ENCODE assay signal across 1 mouse cellular context in the genomic region with DNA sequence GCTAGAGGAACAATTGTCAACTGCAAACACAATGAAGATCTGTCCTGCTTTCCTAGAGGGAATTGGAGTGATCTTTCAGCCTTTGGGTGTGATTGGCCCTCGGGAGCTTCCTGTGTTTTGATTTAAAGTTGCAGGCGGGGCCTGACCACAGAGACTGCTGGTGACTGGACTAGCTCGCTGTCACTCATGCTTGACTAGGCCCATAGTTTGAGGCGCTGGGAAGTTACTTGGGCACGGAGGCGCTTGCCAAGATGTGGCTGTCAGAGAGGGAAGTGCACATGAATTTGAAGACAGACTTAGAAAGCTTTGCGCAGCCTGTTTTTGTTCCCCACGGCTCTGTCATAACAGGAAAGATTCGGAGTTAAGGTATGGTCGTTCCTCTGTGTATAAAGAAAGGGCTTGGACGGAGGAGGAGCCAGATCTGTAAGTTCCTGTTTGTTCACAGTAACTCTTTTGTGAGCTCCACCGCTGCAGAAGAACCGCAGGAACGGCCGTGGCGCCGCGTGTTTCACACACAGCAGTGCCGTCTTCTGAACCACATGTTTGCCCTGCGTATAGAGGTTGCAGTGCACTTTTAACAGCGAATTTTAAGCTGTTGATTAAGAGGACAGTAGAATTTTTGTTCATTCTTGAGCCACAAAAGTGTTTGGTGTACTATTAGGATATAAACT.
TF ChIP-seq lines count a peak whose summit lies in the region.

No protein-coding gene starts in this region.

TF ChIP-seq in CH12.LX, 34 proteins besides CTCF, POLR2A, EP300 and RAD21:
- TF ChIP-seq ELF1 (IDR thresholded peaks at IDR 0.05; ENCODE audit: low read depth, low read length), result peak; percentile 82
- TF ChIP-seq ZNF384 (IDR thresholded peaks at IDR 0.05; ENCODE audit: low read depth, low read length), result no peak
- TF ChIP-seq E2F4 (IDR thresholded peaks at IDR 0.05; ENCODE audit: insufficient replicate concordance, low read depth, low read length), result no peak
- TF ChIP-seq MEF2A (IDR thresholded peaks at IDR 0.05; ENCODE audit: borderline replicate concordance, low read depth, low read length), result no peak
- peak; percentile 76 for TF ChIP-seq TBP (conservative IDR thresholded peaks at IDR 0.05; ENCODE audit: low read depth, low read length)
- TF ChIP-seq MXI1 (IDR thresholded peaks at IDR 0.05; ENCODE audit: low read depth, low read length), result peak; percentile 94
- TF ChIP-seq TCF12 (IDR thresholded peaks at IDR 0.05; ENCODE audit: low read depth, low read length), result peak; percentile 43; the same call in 1 of the 2 replicates
- TF ChIP-seq CHD2 (IDR thresholded peaks at IDR 0.05; ENCODE audit: low read length), result peak; percentile 60
- peak; percentile 82; the same call in 1 of the 2 replicates for TF ChIP-seq POLR2AphosphoS2 (IDR thresholded peaks at IDR 0.05; ENCODE audit: low read depth, low read length)
- TF ChIP-seq MAZ (IDR thresholded peaks at IDR 0.05; ENCODE audit: low read depth, low read length), result no peak
- TF ChIP-seq CHD1 (IDR thresholded peaks at IDR 0.05; ENCODE audit: low read depth, low read length), result no peak
- no peak for TF ChIP-seq USF1 (IDR thresholded peaks at IDR 0.05; ENCODE audit: low read depth, low read length)
- TF ChIP-seq MAFK (IDR thresholded peaks at IDR 0.05; ENCODE audit: insufficient replicate concordance, low read length), result no peak
- TF ChIP-seq NELFE (IDR thresholded peaks at IDR 0.05; ENCODE audit: low read depth, low read length), result peak; percentile 61; the same call in 1 of the 2 replicates
- no peak for TF ChIP-seq NRF1 (IDR thresholded peaks at IDR 0.05; ENCODE audit: low read depth, low read length)
- peak; percentile 80 for TF ChIP-seq MYC (IDR thresholded peaks at IDR 0.05; ENCODE audit: low read depth, low read length)
- no peak for TF ChIP-seq ZC3H11A (IDR thresholded peaks at IDR 0.05; ENCODE audit: low read depth, low read length)
- no peak for TF ChIP-seq PAX5 (IDR thresholded peaks at IDR 0.05; ENCODE audit: low read length)
- no peak for TF ChIP-seq USF2 (conservative IDR thresholded peaks at IDR 0.05; ENCODE audit: low read depth, low read length)
- TF ChIP-seq JUN (IDR thresholded peaks at IDR 0.05; ENCODE audit: insufficient read depth, low read depth, low read length), result no peak
- TF ChIP-seq ZKSCAN1 (IDR thresholded peaks at IDR 0.05; ENCODE audit: borderline replicate concordance, low read depth, low read length), result no peak
- TF ChIP-seq GABPA (IDR thresholded peaks at IDR 0.05; ENCODE audit: insufficient replicate concordance, low read depth, low read length), result no peak
- TF ChIP-seq SMC3 (IDR thresholded peaks at IDR 0.05; ENCODE audit: low read depth, low read length), result no peak
- TF ChIP-seq KAT2A (IDR thresholded peaks at IDR 0.05; ENCODE audit: insufficient replicate concordance, low read length), result no peak
- TF ChIP-seq RCOR1 (conservative IDR thresholded peaks at IDR 0.05; ENCODE audit: low read depth, low read length), result no peak
- no peak for TF ChIP-seq BHLHE40 (IDR thresholded peaks at IDR 0.05; ENCODE audit: low read depth, low read length)
- TF ChIP-seq HCFC1 (IDR thresholded peaks at IDR 0.05; ENCODE audit: low read depth, low read length), result peak; percentile 51
- no peak for TF ChIP-seq UBTF (IDR thresholded peaks at IDR 0.05; ENCODE audit: low read depth, low read length)
- no peak for TF ChIP-seq JUND (conservative IDR thresholded peaks at IDR 0.05; ENCODE audit: low read depth, low read length)
- TF ChIP-seq SIN3A (IDR thresholded peaks at IDR 0.05; ENCODE audit: low read length), result peak; percentile 87
- no peak for TF ChIP-seq ETS1 (conservative IDR thresholded peaks at IDR 0.05; ENCODE audit: low read depth, low read length)
- peak; percentile 56 for TF ChIP-seq ZMIZ1 (IDR thresholded peaks at IDR 0.05; ENCODE audit: low read depth, low read length)
- peak; percentile 86 for TF ChIP-seq MAX (IDR thresholded peaks at IDR 0.05; ENCODE audit: low read length)
- TF ChIP-seq IRF4 (IDR thresholded peaks at IDR 0.05; ENCODE audit: low read depth, low read length), result no peak
TF ChIP-seq in CH12.LX: peak in this region for 12.
